Mouse (Mus musculus): Measurements from ENCODE around the gene Alox12b. TPM values are rescaled to one million over a fixed set of nuclear protein-coding genes. Genes with fewer than 3 reads are reported as not detected.

Gene Alox12b
- polyA plus RNA-seq (2014; fragmentation: Nextera tagmentation; extraction: Ambion mirVana), result 0.15 TPM in 1 of 2 replicates, not detected in the other

DNA sequence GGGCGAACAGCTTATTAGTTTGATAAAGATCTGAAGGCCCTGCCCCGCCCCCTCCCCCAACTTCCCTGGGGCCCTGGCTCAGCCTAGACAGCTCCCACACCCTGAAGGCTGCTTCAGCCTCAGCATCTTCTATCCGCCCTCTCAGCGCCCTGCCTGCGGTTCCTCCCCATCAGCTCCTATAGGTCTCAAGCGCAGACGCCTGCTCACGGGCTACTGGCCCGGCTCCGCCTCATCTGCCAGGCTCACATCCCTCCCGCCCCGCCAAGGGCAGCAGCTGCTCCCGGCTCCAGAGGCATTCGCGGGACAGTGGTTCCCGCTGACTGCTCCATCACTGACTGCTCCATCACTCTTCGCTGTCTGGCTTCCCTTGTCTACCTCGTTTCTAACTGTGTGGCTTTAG, at the start of gene Alox12b:
TSS of gene Alox12b (plus strand) at position 190 of the 400 bp plus-strand sequence.
- WGBS, result 2% methylated on average over 18 of the region's 18 CpGs

DNA sequence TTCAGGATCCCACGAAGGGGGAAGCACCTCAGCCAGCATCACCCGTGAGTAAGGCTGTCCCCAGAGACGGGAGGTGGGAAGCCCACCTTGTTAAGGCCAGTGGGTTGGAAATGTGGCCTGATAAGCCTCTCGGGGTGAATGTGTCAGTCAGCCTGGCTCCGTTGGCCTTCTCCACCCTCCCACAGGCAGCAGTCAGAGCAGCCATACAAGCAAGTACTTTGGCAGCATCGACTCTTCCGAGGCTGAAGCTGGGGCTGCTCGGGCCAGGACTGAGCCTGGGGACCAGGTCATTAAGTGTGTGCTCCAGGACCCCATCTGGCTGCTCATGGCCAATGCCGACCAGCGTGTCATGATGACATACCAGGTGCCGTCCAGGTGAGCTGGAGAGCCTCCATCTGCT, 49.1 kb upstream of the Alox12b start:
- Histone ChIP-seq H3K9ac (ENCODE audit: low read length) (no peak overlapping the region), H3K9me3 (replicated peaks; ENCODE audit: control insufficient read depth, low read length) (no peaks in the 10 kb centered on the region), H3K27ac (ENCODE audit: low read depth, low read length) (no peak overlapping the region), H3K27me3 (replicated peaks; ENCODE audit: control insufficient read depth, insufficient read depth, low read length) (no peaks in the 10 kb centered on the region), H3K4me3 (ENCODE audit: low read depth, low read length) (no peak overlapping the region), H3K4me1 (ENCODE audit: control insufficient read depth, insufficient read depth, low read length) (no peaks in the 10 kb centered on the region), H3K4me2 (ENCODE audit: low read length) (no peak overlapping the region), H3K36me3 (ENCODE audit: control insufficient read depth, insufficient read depth, low read length) (peaks cover 70% of the 10 kb centered on the region)
- WGBS, result 87% methylated on average over 11 of the region's 11 CpGs
- ATAC-seq (no peak), DNase-seq (ENCODE audit: low spot score) (no peak)

More for the DNA sequence above, at the start of gene Alox12b:
- peak within 1 kb of the TSS; percentile 38 for H3K4me2 ChIP-seq (ENCODE audit: low read length)
- H3K4me3 ChIP-seq (ENCODE audit: low read depth, low read length), result no peak within 1 kb of the TSS
- peaks cover 7% of the 10 kb centered on the region; the same call in 1 of the 2 replicates for H3K4me1 ChIP-seq (ENCODE audit: control insufficient read depth, insufficient read depth, low read length)
- H3K27ac ChIP-seq (ENCODE audit: low read depth, low read length), result no peak within 1 kb of the TSS
- peaks cover 16% of the 10 kb centered on the region; the same call in 1 of the 2 replicates for H3K27me3 ChIP-seq (replicated peaks; ENCODE audit: control insufficient read depth, insufficient read depth, low read length)
- H3K9me3 ChIP-seq (replicated peaks; ENCODE audit: control insufficient read depth, low read length), result no peaks in the 10 kb centered on the region
- DNase-seq (ENCODE audit: low spot score), result peak; percentile 49
- no peaks in the 10 kb centered on the region for H3K36me3 ChIP-seq (ENCODE audit: control insufficient read depth, insufficient read depth, low read length)
- peak within 1 kb of the TSS; percentile 13; the same call in 1 of the 2 replicates for H3K9ac ChIP-seq (ENCODE audit: low read length)
- ATAC-seq, result 0 out of 2 replicates have a peak, but pooled peaks have one; percentile 26

DNA sequence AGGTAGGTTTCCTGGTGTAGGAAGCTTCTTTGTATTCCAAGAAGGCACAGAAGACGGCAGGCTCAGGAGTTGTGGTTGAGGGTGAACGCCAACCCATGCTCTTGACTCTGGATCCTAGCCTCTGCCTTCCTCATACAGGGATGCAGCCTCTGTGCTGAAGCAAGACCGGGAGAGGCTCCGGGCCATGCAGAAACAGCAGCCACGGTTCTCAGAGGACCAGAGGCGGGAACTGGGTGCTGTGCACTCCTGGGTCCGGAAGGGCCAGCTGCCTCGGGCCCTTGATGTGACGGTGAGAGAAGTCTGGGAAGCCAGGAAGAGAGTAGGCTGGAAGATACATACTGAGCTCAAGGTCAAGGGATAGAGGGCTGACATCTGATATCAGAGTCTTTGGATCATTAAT, 48.6 kb upstream of the Alox12b start:
- no peak for ATAC-seq
- no peak overlapping the region for H3K4me2 ChIP-seq (ENCODE audit: low read length)
- H3K9me3 ChIP-seq (replicated peaks; ENCODE audit: control insufficient read depth, low read length), result no peaks in the 10 kb centered on the region
- H3K27me3 ChIP-seq (replicated peaks; ENCODE audit: control insufficient read depth, insufficient read depth, low read length), result no peaks in the 10 kb centered on the region
- no peaks in the 10 kb centered on the region for H3K4me1 ChIP-seq (ENCODE audit: control insufficient read depth, insufficient read depth, low read length)
- H3K27ac ChIP-seq (ENCODE audit: low read depth, low read length), result no peak overlapping the region
- no peak overlapping the region for H3K4me3 ChIP-seq (ENCODE audit: low read depth, low read length)
- WGBS, result 93% methylated on average over 9 of the region's 9 CpGs
- no peak overlapping the region for H3K9ac ChIP-seq (ENCODE audit: low read length)
- H3K36me3 ChIP-seq (ENCODE audit: control insufficient read depth, insufficient read depth, low read length), result peaks cover 64% of the 10 kb centered on the region
- DNase-seq (ENCODE audit: low spot score), result no peak

DNA sequence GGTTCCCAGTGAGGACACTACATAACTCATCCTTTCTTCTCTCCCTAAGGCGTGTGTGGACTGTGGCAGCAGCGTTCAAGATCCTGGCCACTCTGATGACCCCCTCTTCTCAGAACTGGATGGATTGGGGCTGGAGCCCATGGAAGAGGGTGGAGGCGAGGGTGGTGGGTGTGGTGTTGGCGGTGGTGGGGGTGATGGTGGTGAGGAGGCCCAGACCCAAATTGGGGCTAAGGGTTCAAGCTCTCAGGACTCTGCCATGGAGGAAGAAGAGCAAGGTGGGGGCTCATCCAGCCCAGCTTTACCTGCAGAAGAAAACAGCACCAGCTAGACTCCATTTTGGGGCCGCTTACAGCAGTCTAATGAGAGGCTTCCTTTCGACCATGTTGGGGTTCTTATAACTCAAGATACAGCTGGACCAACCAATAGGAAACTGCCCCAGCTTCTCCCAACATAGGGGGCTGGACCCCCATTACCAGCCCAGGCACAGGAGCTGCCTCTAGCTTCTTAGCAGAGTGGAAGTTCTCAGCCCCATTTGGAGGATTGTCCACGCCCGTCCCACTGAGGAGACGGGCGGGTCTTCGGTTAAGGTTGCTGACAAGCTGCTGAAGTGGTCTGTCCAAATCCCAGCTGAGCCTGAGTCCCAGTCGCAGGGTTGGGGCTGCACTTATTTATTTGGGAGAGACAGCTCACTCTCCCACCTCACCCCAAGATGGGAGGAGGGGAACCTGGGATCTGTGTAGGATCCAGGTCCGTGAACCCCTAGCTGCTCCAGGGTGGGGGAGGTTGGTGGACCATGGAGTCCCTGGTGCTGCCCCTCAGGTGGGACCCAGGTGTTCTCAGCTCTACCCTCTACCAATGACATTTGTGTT, 47.5 kb upstream of the Alox12b start:
- WGBS, result 85% methylated on average over 13 of the region's 13 CpGs
- DNase-seq (ENCODE audit: low spot score) (no peak), ATAC-seq (no peak)
- Histone ChIP-seq H3K36me3 (ENCODE audit: control insufficient read depth, insufficient read depth, low read length) (peaks cover 54% of the 10 kb centered on the region), H3K27ac (ENCODE audit: low read depth, low read length) (no peak overlapping the region), H3K4me1 (ENCODE audit: control insufficient read depth, insufficient read depth, low read length) (no peaks in the 10 kb centered on the region), H3K9ac (ENCODE audit: low read length) (no peak overlapping the region), H3K9me3 (replicated peaks; ENCODE audit: control insufficient read depth, low read length) (no peaks in the 10 kb centered on the region), H3K4me3 (ENCODE audit: low read depth, low read length) (no peak overlapping the region), H3K27me3 (replicated peaks; ENCODE audit: control insufficient read depth, insufficient read depth, low read length) (no peaks in the 10 kb centered on the region), H3K4me2 (ENCODE audit: low read length) (no peak overlapping the region)

DNA sequence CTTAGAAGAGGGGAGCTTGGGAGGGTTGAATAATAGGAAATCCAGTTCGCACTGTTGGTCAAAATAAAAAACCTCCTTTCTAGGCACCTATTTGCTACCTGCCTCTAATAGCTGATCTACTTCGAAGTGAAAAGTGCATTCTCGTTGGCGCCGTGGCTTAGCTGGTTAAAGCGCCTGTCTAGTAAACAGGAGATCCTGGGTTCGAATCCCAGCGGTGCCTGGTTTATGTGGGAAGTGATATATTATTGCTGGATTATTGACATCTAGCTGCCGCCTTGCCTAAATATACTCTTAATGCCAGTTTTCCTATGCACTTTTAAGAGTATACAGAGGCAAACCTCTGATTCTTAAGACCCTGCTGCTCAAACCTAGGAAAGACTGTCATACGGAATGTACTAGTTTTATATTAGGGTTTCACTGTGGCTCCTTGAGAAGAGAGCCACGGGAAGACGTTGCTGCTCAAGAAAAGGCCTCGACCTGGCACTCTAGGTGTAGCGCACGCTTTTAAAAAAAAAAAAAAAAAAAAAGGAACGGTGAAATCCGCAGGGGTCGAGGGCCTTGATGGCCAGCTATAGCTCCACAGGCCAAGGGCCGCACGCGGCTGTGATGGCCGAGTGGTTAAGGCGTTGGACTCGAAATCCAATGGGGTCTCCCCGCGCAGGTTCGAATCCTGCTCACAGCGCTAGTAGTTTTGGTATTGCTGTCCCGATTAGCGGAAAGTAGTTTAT, 46.3 kb upstream of the Alox12b start:
- Histone ChIP-seq H3K4me2 (ENCODE audit: low read length) (peak overlapping the region; percentile 49), H3K9me3 (replicated peaks; ENCODE audit: control insufficient read depth, low read length) (no peaks in the 10 kb centered on the region), H3K4me1 (ENCODE audit: control insufficient read depth, insufficient read depth, low read length) (no peaks in the 10 kb centered on the region), H3K27me3 (replicated peaks; ENCODE audit: control insufficient read depth, insufficient read depth, low read length) (no peaks in the 10 kb centered on the region), H3K4me3 (ENCODE audit: low read depth, low read length) (peak overlapping the region; percentile 39), H3K36me3 (ENCODE audit: control insufficient read depth, insufficient read depth, low read length) (peaks cover 42% of the 10 kb centered on the region), H3K27ac (ENCODE audit: low read depth, low read length) (no peak overlapping the region), H3K9ac (ENCODE audit: low read length) (peak overlapping the region; percentile 51)
- ATAC-seq (peak; percentile 76), DNase-seq (ENCODE audit: low spot score) (peak; percentile 91)
- WGBS, result under 1% methylated on average over 30 of the region's 30 CpGs

DNA sequence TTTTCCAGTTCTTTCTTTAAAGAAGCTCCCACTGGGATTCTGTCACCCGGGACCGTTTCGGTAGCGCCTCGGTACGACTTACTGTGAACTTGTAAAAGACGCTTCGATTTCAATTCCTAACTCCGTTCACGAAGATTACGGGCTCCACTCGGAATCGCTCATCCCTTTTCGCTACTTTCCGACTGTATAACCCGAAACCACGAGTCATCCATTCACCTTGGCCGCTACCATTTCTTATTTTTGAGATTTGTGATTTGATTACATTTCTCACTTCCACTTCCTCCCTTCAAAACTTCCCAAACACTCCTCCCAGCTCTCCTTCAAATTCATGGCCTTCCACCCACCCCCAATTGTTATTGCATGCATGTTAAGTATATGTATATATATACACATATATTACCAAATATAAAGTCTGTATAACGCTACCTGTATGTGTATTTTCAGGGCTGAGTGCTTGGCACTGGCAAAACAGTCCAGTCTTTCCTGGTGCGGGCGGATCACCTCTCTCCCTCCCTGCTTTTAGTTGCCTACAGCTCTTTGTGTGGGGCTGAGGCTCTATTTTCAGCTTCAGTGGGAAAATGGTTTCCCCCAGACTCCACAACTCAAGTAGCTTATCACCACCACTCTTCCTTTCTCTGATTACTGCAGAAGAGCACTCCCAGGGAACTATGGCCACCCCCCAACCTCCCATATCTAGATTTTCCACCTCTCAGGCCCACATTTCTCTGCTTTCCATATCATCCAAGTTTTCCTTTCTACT, 45.6 kb upstream of the Alox12b start:
- peak overlapping the region; percentile 39 for H3K4me3 ChIP-seq (ENCODE audit: low read depth, low read length)
- H3K4me1 ChIP-seq (ENCODE audit: control insufficient read depth, insufficient read depth, low read length), result no peaks in the 10 kb centered on the region
- DNase-seq (ENCODE audit: low spot score), result no peak
- H3K9me3 ChIP-seq (replicated peaks; ENCODE audit: control insufficient read depth, low read length), result no peaks in the 10 kb centered on the region
- peak overlapping the region; percentile 49 for H3K4me2 ChIP-seq (ENCODE audit: low read length)
- 5% methylated on average over 21 of the region's 21 CpGs for WGBS
- H3K36me3 ChIP-seq (ENCODE audit: control insufficient read depth, insufficient read depth, low read length), result peaks cover 34% of the 10 kb centered on the region
- peak; percentile 24; the same call in 1 of the 2 replicates for ATAC-seq
- peak overlapping the region; percentile 51 for H3K9ac ChIP-seq (ENCODE audit: low read length)
- no peaks in the 10 kb centered on the region for H3K27me3 ChIP-seq (replicated peaks; ENCODE audit: control insufficient read depth, insufficient read depth, low read length)
- no peak overlapping the region for H3K27ac ChIP-seq (ENCODE audit: low read depth, low read length)

DNA sequence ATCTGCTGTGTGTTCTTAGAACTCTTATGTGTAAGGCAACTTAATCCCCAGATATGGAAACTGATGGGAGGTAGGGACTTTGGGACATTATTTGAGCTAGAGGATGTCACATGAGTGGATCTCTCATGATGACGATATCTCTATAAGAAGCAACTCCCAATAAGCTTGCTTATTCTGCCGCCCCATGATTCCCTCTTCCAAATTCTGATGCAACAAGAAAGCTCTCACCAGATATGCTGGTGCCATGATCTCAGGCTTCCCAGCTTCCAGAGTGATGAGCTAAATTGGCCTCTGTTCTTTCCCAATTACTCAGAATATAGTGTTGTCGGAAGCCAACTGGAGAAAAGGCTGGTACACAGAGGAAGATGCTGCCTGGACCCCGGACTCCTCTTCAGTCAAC, 44.9 kb upstream of the Alox12b start:
- Histone ChIP-seq H3K4me2 (ENCODE audit: low read length) (peak overlapping the region; percentile 12), H3K9me3 (replicated peaks; ENCODE audit: control insufficient read depth, low read length) (no peaks in the 10 kb centered on the region), H3K4me3 (ENCODE audit: low read depth, low read length) (no peak overlapping the region), H3K9ac (ENCODE audit: low read length) (no peak overlapping the region), H3K4me1 (ENCODE audit: control insufficient read depth, insufficient read depth, low read length) (no peaks in the 10 kb centered on the region; the same call in 1 of the 2 replicates), H3K27ac (ENCODE audit: low read depth, low read length) (no peak overlapping the region), H3K27me3 (replicated peaks; ENCODE audit: control insufficient read depth, insufficient read depth, low read length) (no peaks in the 10 kb centered on the region), H3K36me3 (ENCODE audit: control insufficient read depth, insufficient read depth, low read length) (peaks cover 28% of the 10 kb centered on the region)
- no peak for ATAC-seq
- DNase-seq (ENCODE audit: low spot score), result no peak
- WGBS, result 60% methylated on average over 4 of the region's 4 CpGs

DNA sequence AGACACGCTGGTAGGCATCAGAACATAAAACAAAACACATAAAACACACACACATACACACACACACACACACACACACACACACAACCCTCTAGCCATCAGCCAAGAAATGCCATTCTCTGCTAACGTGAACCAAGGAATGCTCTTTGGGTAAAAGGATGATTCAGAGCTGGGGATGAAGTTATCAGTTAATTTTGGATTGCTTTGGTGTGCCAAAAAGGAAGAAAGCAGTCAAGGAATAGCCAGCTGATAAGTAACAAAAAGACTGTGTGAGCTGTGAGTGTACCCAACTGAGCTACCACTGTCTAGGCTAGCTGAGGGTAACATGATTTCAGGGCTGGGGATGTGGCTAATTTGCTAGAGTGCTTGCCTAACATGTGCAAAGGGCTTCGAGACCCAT, 42.8 kb upstream of the Alox12b start:
- Histone ChIP-seq H3K27me3 (replicated peaks; ENCODE audit: control insufficient read depth, insufficient read depth, low read length) (no peaks in the 10 kb centered on the region), H3K9me3 (replicated peaks; ENCODE audit: control insufficient read depth, low read length) (no peaks in the 10 kb centered on the region), H3K27ac (ENCODE audit: low read depth, low read length) (no peak overlapping the region), H3K4me1 (ENCODE audit: control insufficient read depth, insufficient read depth, low read length) (peaks cover 2% of the 10 kb centered on the region; the same call in 1 of the 2 replicates), H3K9ac (ENCODE audit: low read length) (no peak overlapping the region), H3K36me3 (ENCODE audit: control insufficient read depth, insufficient read depth, low read length) (peaks cover 7% of the 10 kb centered on the region), H3K4me2 (ENCODE audit: low read length) (no peak overlapping the region), H3K4me3 (ENCODE audit: low read depth, low read length) (no peak overlapping the region)
- WGBS, result 71% methylated on average over 3 of the region's 3 CpGs
- ATAC-seq (no peak), DNase-seq (ENCODE audit: low spot score) (no peak)
